Mouse (Mus musculus) kidney, adult 2 months (tissue): ENCODE results near the gene Aspscr1. TPM values are rescaled to one million over a fixed set of nuclear protein-coding genes. Genes with fewer than 3 reads are reported as not detected.
"Not testable (repeated sequence)": the region's sequence is repeated elsewhere in the genome, so short reads cannot be mapped to it uniquely, and the experiment has no call there.

Experiments used
- DNase-seq: peaks from one replicate; pipeline ENCODE4 v3.0.0; 2021
- H3K27ac ChIP-seq: fragments of 200-500 bp; 2 replicates; pipeline ENCODE4 v1.5.1; 2012; ENCODE audit warnings: low read depth, low read length, control low read depth, inconsistent platforms; ENCODE audit not compliant: insufficient read depth
- H3K27me3 ChIP-seq: fragments of 200-500 bp; replicated peaks from 2 replicates; pipeline ENCODE4 v1.6.1; 2012; ENCODE audit warnings: mild to moderate bottlenecking, moderate library complexity, low read length, inconsistent platforms; ENCODE audit not compliant: control insufficient read depth, insufficient read depth
- H3K36me3 ChIP-seq: fragments of 200-500 bp; 2 replicates; pipeline ENCODE4 v1.6.1; 2012; ENCODE audit warnings: mild to moderate bottlenecking, moderate library complexity, low read length, inconsistent platforms; ENCODE audit not compliant: control insufficient read depth, insufficient read depth
- H3K4me1 ChIP-seq: fragments of 200-500 bp; 2 replicates; pipeline ENCODE4 v1.6.1; 2011; ENCODE audit warnings: low read length; ENCODE audit not compliant: control insufficient read depth, insufficient read depth
- H3K4me3 ChIP-seq: fragments of 200-500 bp; 2 replicates; pipeline ENCODE4 v1.5.1; 2011; ENCODE audit warnings: mild to moderate bottlenecking, low read depth, low read length, control low read depth; ENCODE audit not compliant: insufficient read depth
- CTCF ChIP-seq: fragments of 200-500 bp; conservative IDR thresholded peaks from 2 replicates; pipeline ENCODE4 v1.5.1; 2011; ENCODE audit warnings: low read depth, mild to moderate bottlenecking, control low read depth, low read length, moderate library complexity, mixed read lengths; ENCODE audit not compliant: insufficient read depth, insufficient read length
- POLR2A ChIP-seq: fragments of 200-500 bp; IDR thresholded peaks from one replicate; pipeline ENCODE4 v1.6.1; 2011; ENCODE audit warnings: low read depth, low read length, control low read depth
- WGBS: fragments of 180-500 bp; shearing (Covaris S2); methylation state at CpG from one replicate; pipeline ENCODE4 v1.1.7; 2018; 5-methylcytosine and 5-hydroxymethylcytosine counted together
- polyA plus RNA-seq: library from polyadenylated mRNA; depleted of rRNA; stranded (reverse); fragments of >200 nt; gene quantifications from 2 replicates; pipeline ENCODE4 v1.2.3, GENCODE M21; 2012

Aspscr1 gene
- polyA plus RNA-seq, 1 experiment: 105 TPM

GRCm38 (mm10) chr11:120673594-120674122, 885 bp downstream of the Aspscr1 start:
- H3K27me3 ChIP-seq: no peaks in the 10 kb centered on the region
- peaks cover 6% of the 10 kb centered on the region for H3K4me1 ChIP-seq
- no peak for DNase-seq
- peak overlapping the region; percentile 90 for H3K27ac ChIP-seq
- peak overlapping the region; percentile 75 for H3K4me3 ChIP-seq
- 25% methylated on average over 12 of the region's 12 CpGs for WGBS
- TF ChIP-seq CTCF (no peak), POLR2A (no peak)
- H3K36me3 ChIP-seq: peaks cover 2% of the 10 kb centered on the region; the same call in 1 of the 2 replicates

- peaks cover 18% of the 10 kb centered on the region for H3K4me1 ChIP-seq
- not testable (repeated sequence) for DNase-seq, H3K27ac ChIP-seq, H3K36me3 ChIP-seq, H3K4me3 ChIP-seq, H3K27me3 ChIP-seq
- 67% methylated on average over 5 of the region's 5 CpGs for WGBS
Measured at GRCm38 (mm10) chr11:120675875-120676274, 3.1 kb downstream of the Aspscr1 start.

- H3K4me3 ChIP-seq: no peak overlapping the region
Measured at GRCm38 (mm10) chr11:120676951-120677350, 4.2 kb downstream of the Aspscr1 start.

GRCm38 (mm10) chr11:120679909-120680308, 7.1 kb downstream of the Aspscr1 start:
- peak; percentile 68 for TF ChIP-seq CTCF
- TF ChIP-seq POLR2A: no peak
- Histone ChIP-seq H3K27ac (peak overlapping the region; percentile 86), H3K27me3 (no peaks in the 10 kb centered on the region), H3K36me3 (peaks cover 2% of the 10 kb centered on the region; the same call in 1 of the 2 replicates), H3K4me1 (peaks cover 13% of the 10 kb centered on the region), H3K4me3 (no peak overlapping the region)
- peak; percentile 92 for DNase-seq
- WGBS: 34% methylated on average over 3 of the region's 3 CpGs

More at GRCm38 (mm10) chr11:120676951-120677350, 4.2 kb downstream of the Aspscr1 start:
- Histone ChIP-seq H3K27ac (no peak overlapping the region), H3K36me3 (peaks cover 2% of the 10 kb centered on the region; the same call in 1 of the 2 replicates), H3K27me3 (no peaks in the 10 kb centered on the region), H3K4me1 (peaks cover 18% of the 10 kb centered on the region)
- WGBS: 83% methylated on average over 4 of the region's 4 CpGs
- DNase-seq: no peak
- TF ChIP-seq POLR2A (no peak), CTCF (no peak)

- WGBS: 93% methylated on average over 5 of the region's 5 CpGs
- H3K4me3 ChIP-seq: no peak overlapping the region
- H3K27me3 ChIP-seq: no peaks in the 10 kb centered on the region
- DNase-seq: no peak
- H3K36me3 ChIP-seq: peaks cover 2% of the 10 kb centered on the region; the same call in 1 of the 2 replicates
- no peak overlapping the region for H3K27ac ChIP-seq
- H3K4me1 ChIP-seq: peaks cover 13% of the 10 kb centered on the region
- TF ChIP-seq CTCF: no peak
- TF ChIP-seq POLR2A: no peak
Measured at GRCm38 (mm10) chr11:120682683-120683082, 9.9 kb downstream of the Aspscr1 start.

GRCm38 (mm10) chr11:120683536-120683935, 10.8 kb downstream of the Aspscr1 start:
- WGBS: 93% methylated on average over 3 of the region's 3 CpGs
- Histone ChIP-seq H3K27ac (no peak overlapping the region), H3K4me3 (no peak overlapping the region), H3K4me1 (peaks cover 13% of the 10 kb centered on the region), H3K36me3 (peaks cover 1% of the 10 kb centered on the region; the same call in 1 of the 2 replicates), H3K27me3 (no peaks in the 10 kb centered on the region)
- TF ChIP-seq POLR2A (no peak), CTCF (no peak)
- no peak for DNase-seq

- no peak overlapping the region for H3K4me3 ChIP-seq
- WGBS: 75% methylated on average over 2 of the region's 2 CpGs
- DNase-seq: no peak
- TF ChIP-seq CTCF (no peak), POLR2A (no peak)
- peaks cover 13% of the 10 kb centered on the region for H3K4me1 ChIP-seq
- H3K27me3 ChIP-seq: no peaks in the 10 kb centered on the region
- 0 out of 2 replicates have a peak, but pooled peaks cover 3% of the 10 kb centered on the region for H3K36me3 ChIP-seq
- no peak overlapping the region for H3K27ac ChIP-seq
Measured at GRCm38 (mm10) chr11:120684086-120684485, 11.3 kb downstream of the Aspscr1 start.

- WGBS: 74% methylated on average over 2 of the region's 2 CpGs
- 0 out of 2 replicates have a peak, but pooled peaks cover 3% of the 10 kb centered on the region for H3K36me3 ChIP-seq
Measured at GRCm38 (mm10) chr11:120684660-120685059, 11.9 kb downstream of the Aspscr1 start.

More at GRCm38 (mm10) chr11:120684660-120685059, 11.9 kb downstream of the Aspscr1 start:
- no peak overlapping the region for H3K27ac ChIP-seq
- TF ChIP-seq CTCF: no peak
- TF ChIP-seq POLR2A: no peak
- H3K27me3 ChIP-seq: no peaks in the 10 kb centered on the region
- H3K4me1 ChIP-seq: peaks cover 9% of the 10 kb centered on the region
- no peak overlapping the region for H3K4me3 ChIP-seq
- no peak for DNase-seq
